Mouse (Mus musculus): ENCODE results near the gene Mov10l1. TPM values are rescaled to one million over a fixed set of nuclear protein-coding genes. Genes with fewer than 3 reads are reported as not detected.

The Mov10l1 gene
- polyA plus RNA-seq, 2 experiments = 0.10 to 0.19 TPM

DNA sequence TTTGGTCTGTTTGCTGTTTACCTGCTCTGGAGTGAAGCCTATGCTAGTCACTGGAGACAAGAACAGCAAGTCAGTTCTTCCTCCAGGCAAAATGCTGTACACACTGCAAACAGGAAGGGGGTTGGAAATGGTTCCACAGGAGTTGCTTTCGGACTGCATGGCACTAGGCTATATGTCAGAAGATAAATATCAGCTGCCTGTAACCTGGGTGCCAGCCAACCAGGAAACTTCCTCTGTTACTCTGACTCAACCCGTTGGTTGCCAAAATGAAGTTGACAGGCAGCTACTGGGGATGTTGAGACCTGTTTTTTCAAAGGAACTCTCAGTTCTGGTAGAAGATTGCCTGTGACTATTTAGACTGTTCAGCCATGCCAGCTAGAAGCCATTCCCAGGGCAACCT is 6.5 kb downstream of the Mov10l1 start:
- Histone ChIP-seq H3K4me3 (replicated peaks; ENCODE audit: low read length) (no peak overlapping the region), H3K27me3 (ENCODE audit: control insufficient read depth, insufficient read depth, low read length) (no peaks in the 10 kb centered on the region), H3K9me3 (ENCODE audit: control insufficient read depth, low read length) (no peaks in the 10 kb centered on the region), H3K4me2 (replicated peaks; ENCODE audit: low read depth, low read length, severe bottlenecking) (no peak overlapping the region), H3K36me3 (ENCODE audit: control insufficient read depth, insufficient read depth, low read length) (no peaks in the 10 kb centered on the region), H3K4me1 (ENCODE audit: control insufficient read depth, insufficient read depth, low read length) (no peaks in the 10 kb centered on the region), H3K27ac (replicated peaks; ENCODE audit: low read depth, low read length) (no peak overlapping the region), H3K9ac (ENCODE audit: low read depth, low read length, severe bottlenecking) (no peak overlapping the region)
- 57% methylated on average over 2 of the region's 2 CpGs for WGBS
- no peak for ATAC-seq (ENCODE audit: low FRiP score, low read depth)
- TF ChIP-seq POLR2A (IDR thresholded peaks at IDR 0.05; ENCODE audit: borderline replicate concordance, extremely low read depth, insufficient read depth, insufficient read length) = no peak
- DNase-seq (ENCODE audit: low spot score) = no peak

DNA sequence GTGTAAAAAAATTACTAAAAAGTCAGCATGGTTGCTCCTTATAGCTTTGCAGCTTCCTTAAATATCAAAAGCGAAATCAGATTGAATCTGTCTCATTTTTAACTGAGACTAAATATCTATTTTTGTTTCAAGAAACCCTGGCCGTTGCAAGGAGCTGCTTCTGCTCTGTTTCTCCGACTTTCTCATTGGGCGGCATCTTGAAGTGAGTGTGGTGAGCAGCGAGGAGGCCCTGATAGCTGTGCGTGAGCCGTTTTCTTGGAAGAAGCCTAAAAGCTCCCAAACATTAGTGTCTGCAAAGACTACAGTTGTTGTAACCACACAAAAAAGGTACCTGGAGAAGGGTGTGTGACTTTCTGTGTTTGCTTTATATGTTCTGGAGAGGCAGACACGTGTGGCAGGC is 15.9 kb downstream of the Mov10l1 start:
- ATAC-seq (ENCODE audit: low FRiP score, low read depth) = no peak
- Histone ChIP-seq H3K9me3 (ENCODE audit: control insufficient read depth, low read length) (no peaks in the 10 kb centered on the region), H3K4me1 (ENCODE audit: control insufficient read depth, insufficient read depth, low read length) (no peaks in the 10 kb centered on the region), H3K36me3 (ENCODE audit: control insufficient read depth, insufficient read depth, low read length) (no peaks in the 10 kb centered on the region), H3K9ac (ENCODE audit: low read depth, low read length, severe bottlenecking) (no peak overlapping the region), H3K4me2 (replicated peaks; ENCODE audit: low read depth, low read length, severe bottlenecking) (no peak overlapping the region), H3K27me3 (ENCODE audit: control insufficient read depth, insufficient read depth, low read length) (no peaks in the 10 kb centered on the region), H3K27ac (replicated peaks; ENCODE audit: low read depth, low read length) (no peak overlapping the region), H3K4me3 (replicated peaks; ENCODE audit: low read length) (no peak overlapping the region)
- DNase-seq (ENCODE audit: low spot score) = no peak
- TF ChIP-seq POLR2A (IDR thresholded peaks at IDR 0.05; ENCODE audit: borderline replicate concordance, extremely low read depth, insufficient read depth, insufficient read length) = no peak
- 75% methylated on average over 8 of the region's 8 CpGs for WGBS

DNA sequence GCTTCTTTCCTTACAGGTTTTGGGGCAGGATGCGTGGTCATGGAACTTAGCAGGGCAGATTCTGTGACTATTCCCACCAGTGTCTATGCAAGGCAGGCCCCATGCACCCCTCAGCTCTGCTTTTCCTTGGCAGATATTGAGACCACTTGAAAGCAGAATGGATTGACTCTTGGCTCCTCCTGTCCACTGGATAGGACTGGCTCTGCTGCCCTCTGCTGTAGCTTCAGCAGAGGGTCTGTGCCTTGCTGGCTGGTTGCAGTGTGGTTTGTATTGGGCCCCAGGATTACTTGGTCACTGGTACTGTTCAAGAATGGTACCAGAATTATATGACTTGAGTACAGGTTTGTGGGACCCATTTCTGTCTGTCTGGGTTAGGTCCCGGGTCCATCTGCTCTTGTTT is 16.4 kb downstream of the Mov10l1 start:
- 74% methylated on average over 2 of the region's 2 CpGs for WGBS
- Histone ChIP-seq H3K9ac (ENCODE audit: low read depth, low read length, severe bottlenecking) (no peak overlapping the region), H3K27ac (replicated peaks; ENCODE audit: low read depth, low read length) (no peak overlapping the region), H3K9me3 (ENCODE audit: control insufficient read depth, low read length) (no peaks in the 10 kb centered on the region), H3K4me3 (replicated peaks; ENCODE audit: low read length) (no peak overlapping the region), H3K4me2 (replicated peaks; ENCODE audit: low read depth, low read length, severe bottlenecking) (no peak overlapping the region), H3K27me3 (ENCODE audit: control insufficient read depth, insufficient read depth, low read length) (no peaks in the 10 kb centered on the region), H3K36me3 (ENCODE audit: control insufficient read depth, insufficient read depth, low read length) (no peaks in the 10 kb centered on the region), H3K4me1 (ENCODE audit: control insufficient read depth, insufficient read depth, low read length) (no peaks in the 10 kb centered on the region)
- no peak for ATAC-seq (ENCODE audit: low FRiP score, low read depth)
- no peak for DNase-seq (ENCODE audit: low spot score)
- TF ChIP-seq POLR2A (IDR thresholded peaks at IDR 0.05; ENCODE audit: borderline replicate concordance, extremely low read depth, insufficient read depth, insufficient read length) = no peak

DNA sequence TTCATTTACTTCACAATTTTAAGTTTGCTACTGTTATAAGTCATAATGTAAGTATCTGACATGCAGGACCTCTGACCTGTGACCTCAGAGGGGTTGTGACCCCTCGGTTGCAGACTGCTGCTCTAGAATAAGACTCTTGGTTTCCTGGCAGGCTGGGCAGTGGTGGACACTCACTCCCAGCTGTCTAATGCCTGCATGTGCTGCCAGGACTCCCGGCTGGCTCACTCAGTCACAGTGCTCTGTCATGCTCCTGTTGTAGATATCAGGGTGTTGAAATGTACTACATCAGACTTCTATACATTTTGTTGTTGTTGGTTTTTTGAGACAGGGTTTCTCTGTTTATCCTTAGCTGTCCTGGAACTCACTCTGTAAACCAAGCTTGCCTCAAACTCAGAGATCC is 17.7 kb downstream of the Mov10l1 start:
- ATAC-seq (ENCODE audit: low FRiP score, low read depth) (no peak), DNase-seq (ENCODE audit: low spot score) (no peak)
- Histone ChIP-seq H3K4me1 (ENCODE audit: control insufficient read depth, insufficient read depth, low read length) (no peaks in the 10 kb centered on the region), H3K36me3 (ENCODE audit: control insufficient read depth, insufficient read depth, low read length) (no peaks in the 10 kb centered on the region), H3K27ac (replicated peaks; ENCODE audit: low read depth, low read length) (no peak overlapping the region), H3K9ac (ENCODE audit: low read depth, low read length, severe bottlenecking) (no peak overlapping the region), H3K4me3 (replicated peaks; ENCODE audit: low read length) (no peak overlapping the region), H3K4me2 (replicated peaks; ENCODE audit: low read depth, low read length, severe bottlenecking) (no peak overlapping the region), H3K9me3 (ENCODE audit: control insufficient read depth, low read length) (no peaks in the 10 kb centered on the region), H3K27me3 (ENCODE audit: control insufficient read depth, insufficient read depth, low read length) (no peaks in the 10 kb centered on the region)
- WGBS = 64% methylated on average over 2 of the region's 2 CpGs
- no peak for TF ChIP-seq POLR2A (IDR thresholded peaks at IDR 0.05; ENCODE audit: borderline replicate concordance, extremely low read depth, insufficient read depth, insufficient read length)

DNA sequence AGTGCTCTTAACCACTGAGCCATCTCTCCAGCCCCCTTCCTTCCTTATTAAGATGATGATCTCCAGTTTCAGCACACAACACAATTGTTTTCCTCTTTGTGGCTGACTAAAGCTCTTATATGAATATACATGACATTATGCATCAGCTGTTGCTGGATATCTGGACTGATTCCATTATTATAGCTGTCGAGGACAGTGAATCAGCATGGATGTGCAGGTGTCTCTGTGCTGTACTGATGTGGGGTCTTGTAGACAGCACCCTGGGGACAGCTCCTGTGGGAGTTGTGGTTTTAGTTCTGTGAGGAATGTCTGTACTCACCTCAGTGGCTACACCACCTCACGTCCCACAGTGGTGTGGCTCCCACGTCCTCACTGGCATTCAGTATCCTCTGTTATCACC is 18.5 kb downstream of the Mov10l1 start:
- WGBS = 80% methylated on average over 3 of the region's 3 CpGs
- Histone ChIP-seq H3K36me3 (ENCODE audit: control insufficient read depth, insufficient read depth, low read length) (no peaks in the 10 kb centered on the region), H3K4me1 (ENCODE audit: control insufficient read depth, insufficient read depth, low read length) (no peaks in the 10 kb centered on the region), H3K9me3 (ENCODE audit: control insufficient read depth, low read length) (no peaks in the 10 kb centered on the region), H3K27ac (replicated peaks; ENCODE audit: low read depth, low read length) (no peak overlapping the region), H3K27me3 (ENCODE audit: control insufficient read depth, insufficient read depth, low read length) (no peaks in the 10 kb centered on the region), H3K4me3 (replicated peaks; ENCODE audit: low read length) (no peak overlapping the region), H3K9ac (ENCODE audit: low read depth, low read length, severe bottlenecking) (no peak overlapping the region), H3K4me2 (replicated peaks; ENCODE audit: low read depth, low read length, severe bottlenecking) (no peak overlapping the region)
- ATAC-seq (ENCODE audit: low FRiP score, low read depth) (no peak), DNase-seq (ENCODE audit: low spot score) (no peak)
- no peak for TF ChIP-seq POLR2A (IDR thresholded peaks at IDR 0.05; ENCODE audit: borderline replicate concordance, extremely low read depth, insufficient read depth, insufficient read length)

DNA sequence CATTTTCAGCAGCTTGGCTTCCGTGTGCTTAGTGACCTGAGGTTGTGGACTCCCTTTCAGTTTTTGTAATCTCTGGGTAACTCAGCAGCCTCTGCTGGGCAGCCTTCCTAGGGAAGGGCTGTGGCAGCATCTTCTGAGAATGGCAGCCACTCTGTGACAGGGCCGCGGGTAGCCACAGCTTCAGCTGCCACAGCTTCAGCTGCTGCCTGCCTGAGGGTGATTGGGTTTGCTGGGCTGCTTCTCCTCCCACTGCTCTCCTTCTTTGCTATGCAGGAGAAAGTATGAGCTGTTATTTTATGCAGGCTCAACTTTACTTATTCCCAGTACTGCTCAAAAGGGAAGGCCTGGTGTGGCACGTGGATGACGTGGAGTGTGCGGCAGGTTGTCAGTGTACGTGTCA is 24.3 kb downstream of the Mov10l1 start:
- no peak for ATAC-seq (ENCODE audit: low FRiP score, low read depth)
- Histone ChIP-seq H3K4me3 (replicated peaks; ENCODE audit: low read length) (no peak overlapping the region), H3K27me3 (ENCODE audit: control insufficient read depth, insufficient read depth, low read length) (no peaks in the 10 kb centered on the region), H3K4me2 (replicated peaks; ENCODE audit: low read depth, low read length, severe bottlenecking) (no peak overlapping the region), H3K9me3 (ENCODE audit: control insufficient read depth, low read length) (no peaks in the 10 kb centered on the region), H3K9ac (ENCODE audit: low read depth, low read length, severe bottlenecking) (no peak overlapping the region), H3K36me3 (ENCODE audit: control insufficient read depth, insufficient read depth, low read length) (no peaks in the 10 kb centered on the region), H3K4me1 (ENCODE audit: control insufficient read depth, insufficient read depth, low read length) (no peaks in the 10 kb centered on the region), H3K27ac (replicated peaks; ENCODE audit: low read depth, low read length) (no peak overlapping the region)
- DNase-seq (ENCODE audit: low spot score) = no peak
- no peak for TF ChIP-seq POLR2A (IDR thresholded peaks at IDR 0.05; ENCODE audit: borderline replicate concordance, extremely low read depth, insufficient read depth, insufficient read length)
- 88% methylated on average over 7 of the region's 7 CpGs for WGBS

All from limb, embryonic 14.5 days (tissue).